Mouse (Mus musculus): ENCODE results near the gene Ubr4.
A peak's percentile ranks its signal among the peaks of the same experiment; 100 is the strongest.
"Not testable (repeated sequence)": the region's sequence is repeated elsewhere in the genome, so short reads cannot be mapped to it uniquely, and the experiment has no call there.

Gene Ubr4

GRCm38 (mm10) chr4:139360761-139361548, 8.5 kb downstream of the Ubr4 start:
- DNase-seq, result no peak

- no peak for DNase-seq
Observed at GRCm38 (mm10) chr4:139367336-139367735, 14.9 kb downstream of the Ubr4 start.

DNA sequence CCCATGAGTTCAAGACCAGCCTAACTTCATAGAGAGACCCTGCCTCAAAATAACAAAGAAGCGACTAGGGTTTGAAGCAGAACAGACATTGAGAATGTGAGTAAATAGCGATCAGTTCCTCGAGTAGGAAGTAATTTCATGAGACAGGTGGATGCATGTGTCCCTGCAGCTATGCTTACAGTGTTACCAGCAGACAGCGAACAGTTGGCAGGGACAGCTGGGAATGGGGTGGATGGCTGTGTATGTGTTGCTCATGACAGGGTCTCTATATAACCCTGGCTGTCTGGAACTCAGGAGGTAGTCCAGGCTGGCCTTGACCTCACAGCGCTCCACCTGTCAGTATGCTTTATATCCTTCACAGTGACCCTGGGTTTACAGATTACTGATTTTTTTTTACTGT, 15.6 kb downstream of the Ubr4 start:
- no peak for DNase-seq

- DNase-seq, result no peak
Observed at GRCm38 (mm10) chr4:139373130-139373529, 20.7 kb downstream of the Ubr4 start.

DNA sequence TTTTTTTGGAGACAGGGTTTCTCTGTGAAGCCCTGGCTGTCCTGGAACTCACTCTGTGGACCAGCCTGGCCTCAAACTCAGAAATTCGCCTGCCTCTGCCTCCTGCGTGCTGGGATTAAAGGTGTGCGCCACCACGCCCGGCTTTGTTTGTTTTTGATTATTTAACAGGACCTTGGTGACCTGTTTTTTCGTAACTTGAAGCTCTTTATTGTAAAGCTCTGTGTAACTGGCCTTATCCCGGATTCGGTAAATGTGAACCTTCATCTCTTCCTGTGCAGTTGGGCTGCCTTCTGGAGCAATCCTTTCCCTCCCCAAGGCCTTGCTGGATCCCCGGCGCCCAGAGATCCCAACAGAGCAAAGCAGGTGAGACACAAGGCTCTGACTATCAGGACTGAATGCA, 21.1 kb downstream of the Ubr4 start:
- no peak for DNase-seq

DNA sequence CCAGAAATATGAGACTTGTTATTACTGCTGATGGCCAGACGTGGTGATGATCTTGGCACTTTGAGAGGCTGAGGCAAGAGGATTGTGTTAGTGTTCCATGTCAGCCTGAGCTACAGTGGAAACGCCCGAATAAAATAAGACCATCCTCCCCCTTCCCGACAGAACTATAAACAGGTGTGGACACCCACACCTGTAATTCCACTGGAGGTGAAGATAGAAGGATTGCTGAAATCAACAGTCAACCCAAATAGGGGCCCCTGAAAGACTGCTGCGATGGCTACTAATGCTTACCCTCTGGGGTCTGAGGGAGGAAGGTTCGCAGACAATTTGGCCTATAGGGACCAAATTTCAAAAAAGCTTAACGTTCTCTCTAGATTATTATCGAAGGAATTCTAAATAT, 27.3 kb downstream of the Ubr4 start:
- DNase-seq, result no peak

GRCm38 (mm10) chr4:139380207-139380748, 27.9 kb downstream of the Ubr4 start:
- DNase-seq, result peak; percentile 100

DNA sequence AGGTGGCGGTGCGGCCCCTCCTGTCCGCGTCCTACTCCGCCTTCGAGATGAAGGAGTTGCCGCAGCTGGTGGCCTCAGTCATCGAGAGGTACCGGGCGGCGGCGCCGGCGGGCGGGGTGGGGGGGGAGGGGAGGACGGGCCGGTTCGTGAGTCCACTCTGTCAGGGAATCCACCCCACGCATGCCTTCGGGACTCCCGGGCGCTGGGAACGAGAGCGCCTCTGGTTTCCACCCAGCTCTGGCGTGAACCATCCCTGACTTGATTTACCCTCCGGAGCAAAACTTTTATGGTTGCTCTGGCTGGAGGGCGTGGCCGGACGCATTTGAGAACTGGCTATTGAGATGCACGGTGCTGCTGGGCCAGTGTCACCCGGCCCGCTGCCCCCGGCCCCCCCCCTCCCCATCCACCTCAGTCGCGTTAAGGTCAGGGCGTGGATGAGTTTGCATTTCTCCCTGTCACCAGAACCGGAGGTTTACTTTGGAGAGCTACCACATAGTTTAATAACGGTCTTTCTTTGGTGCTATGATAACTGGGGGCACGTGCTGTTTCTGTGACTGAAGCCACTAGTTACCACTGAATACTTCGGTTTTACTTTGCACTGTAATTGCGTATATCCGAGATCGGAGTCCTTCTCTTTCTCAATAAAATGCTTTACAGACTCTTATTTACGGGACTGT, 28.5 kb downstream of the Ubr4 start:
- DNase-seq, result no peak

GRCm38 (mm10) chr4:139381452-139381845, 29.0 kb downstream of the Ubr4 start:
- DNase-seq, result no peak

- no peak for DNase-seq
Observed at GRCm38 (mm10) chr4:139382231-139382630, 29.8 kb downstream of the Ubr4 start.

GRCm38 (mm10) chr4:139385841-139386240, 33.4 kb downstream of the Ubr4 start:
- not testable (repeated sequence) for DNase-seq

- DNase-seq, result no peak
Observed at GRCm38 (mm10) chr4:139386869-139387319, 34.5 kb downstream of the Ubr4 start.

DNA sequence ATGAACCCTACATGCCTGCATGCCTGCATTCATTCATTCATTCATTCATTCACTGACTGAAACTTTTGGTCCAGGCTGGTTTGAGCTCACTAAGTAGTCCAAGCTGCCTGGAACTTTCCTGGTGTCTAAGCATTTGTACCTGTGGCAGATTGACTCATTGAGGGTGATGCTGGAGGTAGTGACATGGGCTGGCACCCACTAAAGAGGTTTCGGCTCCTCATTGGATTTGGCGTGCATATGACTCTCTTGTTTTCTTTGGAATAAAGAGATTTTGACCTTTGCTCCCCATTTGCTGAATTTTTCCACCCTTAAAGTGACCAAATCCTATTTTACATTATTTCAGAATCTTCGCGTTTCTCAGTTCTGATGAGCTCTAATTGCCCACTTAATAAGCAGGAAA, 37.1 kb downstream of the Ubr4 start:
- DNase-seq, result no peak

GRCm38 (mm10) chr4:139395431-139395830, 43.0 kb downstream of the Ubr4 start:
- no peak for DNase-seq

DNA sequence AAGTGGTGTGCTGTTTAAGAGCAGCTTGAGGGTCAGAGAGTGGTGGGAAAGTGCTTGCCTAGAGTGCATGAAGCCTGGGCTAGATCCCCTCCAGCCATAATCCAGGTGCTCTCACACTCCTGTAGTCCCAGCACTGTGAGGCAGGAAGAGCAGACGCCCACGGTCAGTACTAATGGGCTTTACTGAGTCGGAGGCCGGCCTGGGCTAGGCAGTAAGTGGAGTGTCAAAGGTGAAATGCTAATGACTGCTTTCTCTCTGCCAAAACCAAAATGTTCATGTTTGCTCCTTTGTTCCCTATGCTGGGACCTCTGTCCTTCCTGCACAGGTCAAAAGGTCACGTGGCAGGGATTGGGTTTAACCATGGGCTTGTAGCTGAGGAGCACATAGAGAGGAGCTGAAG, 48.1 kb downstream of the Ubr4 start:
- DNase-seq, result no peak

- DNase-seq, result no peak
Observed at GRCm38 (mm10) chr4:139403214-139403613, 50.8 kb downstream of the Ubr4 start.

- DNase-seq, result no peak
Observed at GRCm38 (mm10) chr4:139411351-139411750, 58.9 kb downstream of the Ubr4 start.

DNA sequence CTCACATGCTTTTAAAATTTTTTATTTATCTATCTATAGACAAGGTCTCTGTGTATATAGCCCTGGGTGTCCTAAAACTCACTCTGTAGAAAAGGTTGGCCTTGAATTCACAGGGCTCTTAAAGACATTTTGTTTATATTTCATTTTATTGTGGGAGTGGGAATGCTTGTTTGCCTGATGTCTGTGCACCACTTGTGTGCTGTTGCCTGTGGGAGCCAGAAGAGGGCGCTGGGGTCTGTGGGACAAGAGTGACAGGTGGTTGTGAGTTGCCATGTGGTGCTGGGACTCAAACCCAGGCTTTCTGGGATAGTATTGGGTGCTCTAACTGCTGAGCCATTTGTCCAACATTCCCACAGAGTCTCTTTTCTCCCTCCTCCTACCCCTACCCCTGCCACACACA, 65.5 kb downstream of the Ubr4 start:
- no peak for DNase-seq

DNA sequence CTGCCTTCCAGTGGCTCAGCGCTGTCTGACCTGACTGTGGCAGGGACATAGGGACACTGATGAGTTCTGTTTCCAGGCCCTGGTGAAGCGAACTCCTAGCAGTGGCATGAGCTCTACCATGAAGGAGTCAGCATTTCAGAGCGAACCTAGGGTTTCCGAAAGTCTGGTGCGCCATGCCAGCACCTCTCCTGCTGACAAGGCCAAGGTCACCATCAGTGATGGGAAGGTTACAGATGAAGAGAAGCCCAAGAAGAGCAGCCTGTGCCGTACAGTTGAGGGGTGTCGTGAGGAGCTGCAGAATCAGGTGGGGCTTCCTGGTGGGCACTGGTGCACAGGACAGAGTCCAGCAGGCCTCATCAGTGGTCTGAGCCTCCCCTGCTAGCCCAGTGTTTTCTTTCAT, 69.2 kb downstream of the Ubr4 start:
- DNase-seq, result no peak

GRCm38 (mm10) chr4:139422409-139422808, 70.0 kb downstream of the Ubr4 start:
- no peak for DNase-seq

DNA sequence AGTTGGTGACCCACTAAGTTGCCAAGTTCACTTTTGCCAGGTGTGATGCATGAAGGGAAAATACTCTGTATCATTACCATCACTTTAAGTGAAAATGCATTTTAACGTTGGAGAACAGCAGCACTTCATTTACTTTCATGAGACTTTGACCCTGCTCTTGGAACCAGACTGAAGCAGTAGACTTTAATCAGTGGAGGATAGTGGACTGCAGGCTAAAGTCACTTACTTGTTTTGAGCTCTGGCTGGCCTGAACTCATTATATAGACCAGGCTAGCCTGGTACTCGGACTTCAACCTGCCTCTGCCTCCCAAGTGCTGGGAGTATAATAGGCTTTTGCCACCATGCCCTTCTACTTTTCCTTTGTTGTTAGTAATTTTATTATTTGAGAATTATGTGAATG, 70.9 kb downstream of the Ubr4 start:
- DNase-seq, result no peak

DNA sequence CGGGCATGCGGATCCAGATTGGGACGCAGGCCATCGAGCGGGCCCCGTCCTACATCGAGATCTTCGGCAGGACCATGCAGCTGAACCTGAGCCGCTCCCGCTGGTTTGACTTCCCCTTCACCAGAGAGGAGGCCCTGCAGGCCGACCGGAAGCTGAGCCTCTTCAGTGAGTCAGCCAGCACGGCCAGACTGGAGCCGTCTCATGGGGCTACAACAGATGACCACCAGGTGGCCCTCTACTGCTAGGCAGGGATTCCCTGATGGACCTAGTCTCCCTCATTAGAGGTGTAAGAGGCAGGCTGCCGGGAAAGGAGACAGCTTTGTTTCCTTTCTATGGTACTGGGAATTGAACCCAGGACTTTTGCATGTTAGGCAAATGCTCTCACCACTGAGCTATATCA, 77.8 kb downstream of the Ubr4 start:
- peak; percentile 61 for DNase-seq

DNA sequence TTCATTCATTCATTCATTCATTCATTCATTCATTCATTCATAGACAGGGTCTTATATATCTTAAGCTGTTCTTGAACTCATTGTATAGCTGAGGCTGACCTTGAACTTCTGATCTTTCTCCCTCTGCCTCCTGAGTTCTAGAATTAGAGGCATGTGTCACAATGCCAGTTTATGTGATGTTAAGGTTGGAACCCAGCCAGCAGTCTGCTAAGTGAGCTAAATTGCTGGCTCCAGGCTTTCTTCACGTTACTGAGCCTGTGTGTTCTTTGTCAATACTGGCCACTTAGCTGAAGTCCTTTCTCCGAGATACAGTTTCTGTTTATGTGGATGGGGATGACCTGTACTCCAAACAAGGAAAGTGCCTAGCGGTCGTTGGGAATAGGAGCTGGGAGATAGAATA, 78.5 kb downstream of the Ubr4 start:
- DNase-seq, result no peak

Data from right cerebral cortex, postnatal 25 days (tissue).